Mouse (Mus musculus): ENCODE data around the gene Trub1.

The Trub1 gene

DNA sequence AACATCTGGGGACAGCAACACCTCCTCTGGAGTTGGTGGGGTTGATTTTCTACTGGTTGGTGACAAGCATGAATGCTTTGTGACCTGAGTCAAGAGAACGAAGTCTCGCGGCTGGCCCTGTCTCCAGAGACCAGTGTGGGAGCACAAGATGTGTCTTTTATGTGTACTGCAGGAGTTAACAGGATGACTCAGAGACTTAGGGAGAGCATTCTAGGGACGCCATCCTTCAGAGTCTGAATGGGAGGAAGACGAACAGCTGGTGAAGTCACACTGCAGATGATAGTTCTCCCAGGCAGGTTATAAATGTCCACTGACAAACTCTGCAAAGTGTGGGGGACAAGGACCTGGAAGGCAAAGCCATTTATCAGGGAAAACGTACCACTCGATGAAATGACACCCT is 11.2 kb upstream of the Trub1 start:
- peak; percentile 11 for DNase-seq (ENCODE audit: low spot score)

DNA sequence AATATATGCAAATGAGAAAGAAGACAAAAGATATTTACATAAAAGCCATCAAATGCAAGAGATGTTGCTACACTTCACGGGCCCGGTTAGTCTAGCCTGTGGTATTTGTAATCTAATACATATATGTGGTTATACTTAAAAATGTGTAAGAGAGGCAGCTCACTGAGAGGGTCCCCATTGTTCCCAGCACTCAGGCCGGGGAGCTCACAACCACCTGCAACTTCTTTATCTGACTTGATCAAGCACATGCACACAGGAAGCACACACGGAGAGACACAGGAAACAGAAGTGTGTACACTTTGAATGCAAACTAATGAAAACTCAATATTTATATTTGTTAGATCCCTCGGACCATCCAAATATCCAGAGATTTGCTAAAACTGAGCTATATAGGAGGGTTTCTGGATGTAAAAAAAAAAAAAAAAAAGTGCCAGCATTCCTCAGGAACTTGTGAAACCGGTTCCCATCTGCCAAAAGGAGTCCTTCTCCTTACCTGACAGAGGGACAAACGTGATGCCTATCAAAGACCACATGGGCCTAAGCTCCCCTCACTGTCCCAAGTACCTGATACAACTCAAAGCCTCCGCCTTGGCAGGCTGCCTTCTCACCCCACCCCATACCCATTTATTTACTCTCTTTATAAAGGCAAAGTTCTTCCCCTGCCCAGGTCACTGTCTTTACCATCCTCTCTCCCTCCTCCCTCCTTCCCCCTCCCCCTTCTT is 9.6 kb upstream of the Trub1 start:
- DNase-seq (ENCODE audit: low spot score) = peak; percentile 14

DNA sequence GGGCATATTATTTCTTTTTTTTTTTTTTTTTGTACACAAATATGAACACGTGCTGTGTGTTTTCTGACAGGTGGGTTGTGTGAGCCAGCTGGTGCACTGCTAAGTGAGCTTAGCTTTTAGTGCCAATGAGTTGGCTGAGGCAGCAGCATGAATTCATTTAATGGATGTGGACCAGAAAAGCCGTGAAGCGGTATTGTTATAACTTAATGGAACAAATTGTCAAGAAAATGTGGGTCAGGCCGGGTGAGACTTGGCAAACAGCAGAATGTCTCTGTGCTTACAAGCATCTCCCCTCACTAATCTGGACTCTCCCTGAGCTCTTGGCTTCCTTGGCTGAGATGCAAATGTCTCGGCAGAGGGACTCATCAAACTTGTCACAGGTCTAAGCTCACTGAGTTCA is 7.7 kb upstream of the Trub1 start:
- DNase-seq (ENCODE audit: low spot score) = no peak

DNA sequence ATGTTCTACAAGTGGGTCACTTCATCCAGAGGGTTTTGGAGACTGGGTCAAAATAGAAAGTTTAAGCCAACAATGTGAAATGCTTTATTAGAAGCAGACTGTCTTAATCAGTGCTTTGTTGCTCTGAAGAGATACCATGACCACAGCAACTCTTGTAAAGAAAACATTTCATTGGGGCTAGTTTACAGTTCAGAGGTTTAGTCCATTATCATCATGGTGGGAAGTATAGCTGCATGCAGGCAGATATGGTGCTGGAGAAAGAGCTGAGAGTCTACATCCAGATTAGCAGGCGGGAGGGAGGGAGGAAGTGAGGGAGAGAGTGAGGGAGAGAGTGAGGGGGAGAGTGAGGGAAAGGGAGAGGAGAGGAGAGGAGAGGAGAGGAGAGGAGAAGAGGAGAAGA is 1.9 kb upstream of the Trub1 start:
- no peak for DNase-seq (ENCODE audit: low spot score)

DNA sequence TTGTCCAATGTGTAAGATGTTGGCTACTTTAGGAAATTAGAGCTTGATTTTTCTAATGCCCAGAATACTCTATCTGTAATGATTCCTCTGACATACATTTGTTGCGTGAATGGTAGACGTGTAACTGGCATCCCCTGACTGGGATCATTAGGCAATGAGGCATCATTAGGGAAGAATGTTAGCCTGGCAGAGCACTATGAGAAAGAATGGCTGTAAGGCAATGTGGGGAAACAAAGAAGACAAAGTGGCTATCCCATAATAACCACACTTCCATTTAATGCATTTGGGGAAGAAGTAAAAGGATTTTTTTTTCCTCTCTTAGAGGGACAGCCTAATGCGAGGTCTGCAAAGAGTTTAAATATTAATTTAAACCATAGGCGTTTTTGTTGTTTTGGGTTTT is 950 bp upstream of the Trub1 start:
- DNase-seq (ENCODE audit: low spot score) = no peak

DNA sequence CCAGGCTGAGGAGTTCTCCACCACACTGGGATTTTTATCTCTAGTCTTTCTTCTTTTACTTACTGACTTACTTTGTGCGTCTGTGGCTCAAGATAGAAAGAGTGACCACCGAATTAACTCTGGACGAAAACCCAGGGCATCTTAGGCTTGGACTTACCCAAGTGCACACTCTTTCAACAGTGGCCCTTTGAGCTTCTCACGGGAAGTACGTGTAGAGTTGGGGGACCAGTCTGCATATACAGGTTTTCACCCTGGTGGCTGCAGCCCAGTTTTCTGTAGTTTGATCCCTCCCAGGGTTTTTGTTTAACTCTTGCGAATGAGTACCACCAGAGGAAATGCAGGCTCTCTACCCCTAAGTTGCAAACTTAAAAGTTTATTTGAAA is 497 bp downstream of the Trub1 start:
- no peak for DNase-seq (ENCODE audit: low spot score)

DNA sequence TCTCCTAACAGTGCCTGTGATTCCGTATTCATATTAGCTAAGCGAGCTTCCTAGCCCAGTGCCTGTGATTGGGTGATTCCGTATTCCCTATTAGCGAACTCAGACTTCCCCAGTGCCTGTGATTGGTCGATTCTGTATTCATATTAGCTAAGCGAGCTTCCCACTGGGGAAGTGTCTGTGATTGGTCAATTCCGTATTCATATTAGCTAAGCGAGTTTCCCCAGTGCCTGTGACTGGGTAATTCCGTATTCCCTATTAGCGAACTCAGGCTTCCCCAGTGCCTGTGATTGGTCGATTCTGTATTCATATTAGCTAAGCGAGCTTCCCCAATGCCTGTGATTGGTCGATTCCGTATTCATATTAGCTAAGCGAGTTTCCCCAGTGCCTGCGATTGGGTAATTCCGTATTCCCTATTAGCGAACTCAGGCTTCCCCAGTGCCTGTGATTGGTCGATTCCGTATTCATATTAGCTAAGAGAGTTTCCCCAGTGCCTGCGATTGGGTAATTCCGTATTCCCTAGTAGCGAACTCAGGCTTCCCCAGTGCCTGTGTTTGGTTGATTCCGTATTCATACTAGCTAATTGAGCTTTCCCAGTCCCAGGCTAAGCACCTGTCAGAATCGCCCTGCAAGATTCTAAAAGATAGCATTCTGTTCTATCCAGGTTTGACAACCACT is 2.7 kb downstream of the Trub1 start:
- no peak for DNase-seq (ENCODE audit: low spot score)

DNA sequence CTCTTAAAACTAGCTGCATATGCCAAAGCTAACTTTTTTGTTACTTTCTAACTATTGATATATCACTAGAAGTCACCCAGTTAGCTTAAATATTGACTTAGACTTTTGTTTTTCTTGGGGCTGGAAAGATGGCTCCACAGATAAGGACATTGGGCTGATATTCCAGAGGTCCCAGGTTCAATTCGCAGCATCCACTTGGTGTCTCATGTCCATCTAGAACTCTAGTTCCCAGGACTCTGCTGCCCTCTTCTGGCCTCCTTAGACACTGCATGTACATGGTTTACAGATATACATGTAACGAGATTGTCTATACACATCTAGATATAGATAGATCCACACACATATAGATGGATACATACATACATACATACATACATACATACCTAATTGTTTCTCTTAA is 4.4 kb downstream of the Trub1 start:
- peak; percentile 67 for DNase-seq (ENCODE audit: low spot score)

DNA sequence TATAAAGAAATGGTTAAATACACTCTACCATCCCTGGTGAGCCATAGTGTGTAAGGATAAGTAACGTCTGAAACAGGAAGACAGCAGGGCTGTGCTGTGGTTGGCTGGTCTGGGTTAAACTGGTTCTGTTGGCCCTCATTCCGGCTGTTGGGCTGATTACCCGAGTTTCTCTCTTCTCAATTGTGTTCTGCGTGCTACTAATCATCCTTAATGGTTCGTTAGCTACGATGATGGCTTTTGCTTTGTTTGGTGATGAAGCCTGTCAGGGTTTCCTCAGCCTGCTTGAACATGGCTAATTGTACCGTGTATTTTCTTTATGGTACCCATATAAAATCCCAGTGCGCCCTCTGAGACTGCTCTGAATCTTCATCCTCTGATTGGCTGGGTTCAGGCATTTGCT is 11.0 kb downstream of the Trub1 start:
- DNase-seq (ENCODE audit: low spot score) = no peak

DNA sequence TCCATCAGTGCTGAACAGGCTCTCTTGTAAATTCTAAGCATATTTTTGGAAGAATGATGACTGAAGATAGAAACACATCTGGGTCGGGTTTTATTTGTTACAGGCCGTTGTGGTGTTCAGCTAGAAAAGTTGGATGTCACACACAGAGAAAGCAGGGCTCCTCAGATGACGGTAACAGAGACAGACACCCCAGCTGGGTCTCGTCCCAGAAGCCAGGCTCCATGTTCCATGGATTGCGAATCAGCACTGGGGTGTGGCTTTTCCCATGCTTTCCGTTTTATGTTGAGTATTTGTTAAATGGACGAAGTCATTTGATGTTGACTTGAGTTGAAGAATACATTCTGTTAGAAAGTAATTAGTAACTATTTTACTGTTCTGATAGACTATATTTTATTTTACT is 13.0 kb downstream of the Trub1 start:
- DNase-seq (ENCODE audit: low spot score) = no peak

DNA sequence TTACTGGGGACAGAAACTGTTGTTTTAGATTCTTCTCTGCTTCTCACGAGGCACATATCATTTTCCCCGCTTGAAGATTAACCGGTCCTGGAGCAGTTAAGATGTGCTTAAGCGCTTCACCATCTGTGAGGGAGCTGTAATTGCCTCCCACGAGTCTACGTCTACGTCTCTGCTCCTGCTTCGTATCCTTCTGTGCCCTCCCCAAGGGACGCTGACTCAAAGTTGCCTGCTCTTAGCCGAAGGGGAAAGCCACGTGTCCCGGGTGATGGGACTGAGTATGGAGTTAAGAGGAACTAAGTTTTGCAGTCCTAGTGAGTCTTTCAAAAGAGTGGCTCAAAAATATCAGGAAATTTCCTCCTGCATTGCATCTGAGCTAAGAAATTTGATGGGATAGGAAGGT is 18.3 kb downstream of the Trub1 start:
- no peak for DNase-seq (ENCODE audit: low spot score)

DNA sequence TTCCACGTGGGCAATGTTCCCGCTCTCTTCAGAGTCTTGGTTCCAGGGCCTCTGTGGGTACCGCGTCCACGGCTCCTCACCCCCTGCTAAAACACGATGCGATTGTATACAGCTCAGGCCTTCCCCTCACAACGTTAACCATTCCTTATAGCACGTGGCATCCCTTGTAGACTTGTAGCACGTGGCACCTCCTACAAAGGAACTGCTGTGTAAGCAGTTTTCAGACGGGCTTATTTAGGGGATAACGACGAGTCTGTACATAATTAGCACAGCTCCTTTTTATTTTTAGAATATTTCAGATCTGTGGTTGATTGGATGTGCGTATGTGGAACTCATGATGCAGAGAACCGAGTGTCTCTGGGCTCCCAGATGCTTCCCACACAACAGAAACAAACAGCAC is 19.5 kb downstream of the Trub1 start:
- DNase-seq (ENCODE audit: low spot score) = no peak

DNA sequence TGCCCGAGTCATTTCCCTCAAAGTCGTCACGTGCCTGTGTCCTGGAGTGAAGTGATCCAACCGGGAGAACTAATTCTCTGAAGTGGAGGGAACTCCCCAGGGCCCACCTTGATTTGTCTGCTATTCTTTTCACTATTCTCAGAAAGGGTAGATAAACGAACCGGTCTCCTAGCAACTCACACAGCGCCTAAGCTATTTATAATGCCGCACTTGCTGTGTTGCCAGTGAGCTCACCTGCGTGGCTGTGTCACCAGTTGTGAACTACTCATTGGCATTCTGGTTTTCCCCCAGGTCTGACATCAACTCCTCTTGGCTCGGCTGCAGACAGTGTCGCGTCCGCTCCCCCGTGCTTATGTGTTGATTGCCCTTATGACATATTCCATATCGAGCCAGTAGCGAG is 20.6 kb downstream of the Trub1 start:
- no peak for DNase-seq (ENCODE audit: low spot score)

DNA sequence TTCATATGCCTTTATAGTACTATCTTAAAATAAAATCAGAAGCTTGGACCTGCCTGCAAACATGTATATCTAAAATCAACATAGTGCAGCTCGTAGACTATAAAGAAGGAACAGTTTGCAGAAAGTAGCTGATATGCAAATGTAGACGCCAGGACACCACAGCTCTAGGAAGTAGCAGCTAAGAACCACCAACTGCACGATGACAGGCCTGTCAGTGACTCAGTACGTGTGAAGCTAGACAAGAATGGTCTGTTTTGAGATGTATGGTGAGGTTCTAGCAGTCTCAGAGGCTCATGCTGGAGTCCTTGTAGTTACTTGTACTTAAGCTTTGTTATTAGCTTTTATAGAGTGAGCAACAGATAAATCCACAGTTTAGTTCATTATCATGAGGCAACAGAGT is 22.6 kb downstream of the Trub1 start:
- no peak for DNase-seq (ENCODE audit: low spot score)

DNA sequence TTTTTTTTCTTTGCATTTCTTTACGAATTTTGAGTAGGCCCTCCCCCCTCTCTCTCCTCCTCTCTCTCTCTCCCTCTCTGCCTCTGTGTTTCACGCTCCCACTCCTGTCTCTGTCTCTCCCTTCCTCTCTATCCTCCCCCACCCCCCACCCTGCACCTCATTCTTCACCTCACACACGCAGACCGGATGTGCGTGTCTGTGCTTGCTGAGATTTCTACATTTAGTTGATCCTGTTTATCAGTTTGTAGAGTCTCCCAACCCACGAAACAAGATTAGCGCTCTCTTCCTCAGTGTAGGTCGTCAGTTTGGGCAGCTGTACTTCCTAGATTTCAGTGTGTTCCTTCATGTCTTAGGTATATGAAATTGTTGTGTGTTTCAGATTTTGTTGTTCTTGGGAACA is 24.6 kb downstream of the Trub1 start:
- no peak for DNase-seq (ENCODE audit: low spot score)

DNA sequence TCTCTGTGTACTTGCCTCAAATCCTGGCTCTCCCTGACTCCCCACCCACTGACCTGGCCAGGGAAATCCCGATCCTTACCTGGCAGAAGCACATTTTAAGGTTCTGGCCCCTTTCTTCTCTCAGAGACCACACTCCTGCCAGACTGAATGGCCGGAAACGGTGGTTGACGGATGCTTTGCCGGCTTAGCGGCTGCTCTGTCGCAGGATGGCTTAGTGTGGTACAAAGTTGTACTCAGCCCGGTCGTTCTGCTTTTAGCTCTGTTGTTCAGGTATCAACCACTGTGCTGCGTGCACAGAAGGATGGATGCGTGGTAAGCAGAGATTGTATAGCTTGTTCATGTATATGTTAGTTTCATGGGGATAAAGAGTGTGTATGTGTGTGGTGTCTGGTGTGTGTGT is 25.3 kb downstream of the Trub1 start:
- DNase-seq (ENCODE audit: low spot score) = no peak

DNA sequence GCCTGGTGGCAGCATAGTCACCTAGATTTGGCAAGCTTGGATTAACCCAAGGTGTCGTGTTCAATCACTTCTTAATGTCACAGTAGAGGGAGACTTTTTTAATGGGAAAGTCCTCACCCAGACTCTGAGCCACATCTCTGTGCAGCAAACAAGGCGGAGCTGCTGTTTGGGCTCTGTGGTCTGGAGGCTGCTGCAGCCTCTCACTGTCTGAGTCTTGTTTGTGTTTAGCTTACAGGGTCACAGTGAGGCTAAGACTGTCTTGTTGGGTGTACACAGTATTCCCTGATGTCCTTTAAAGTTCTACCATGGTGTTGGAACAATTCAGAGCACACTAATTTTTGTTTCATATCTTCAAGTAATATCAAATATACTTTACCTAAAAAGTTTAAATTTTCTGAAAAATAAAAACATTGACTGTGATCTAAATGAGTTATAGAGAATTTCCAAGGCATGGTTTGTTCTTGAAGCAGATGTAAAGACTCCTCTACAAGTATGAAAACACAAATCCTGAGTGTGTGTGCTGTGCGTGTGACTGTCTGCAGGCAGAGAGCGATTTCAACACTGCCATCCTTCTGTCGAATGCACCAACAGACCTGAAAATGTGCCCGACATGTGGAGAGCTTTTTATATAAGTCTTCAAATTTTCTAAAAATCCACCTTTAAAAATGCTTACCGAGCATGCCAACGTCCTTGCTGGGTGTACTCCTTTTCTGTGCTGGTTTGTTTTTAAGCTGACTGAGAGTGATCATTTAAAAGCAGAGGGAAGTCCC is 27.4 kb downstream of the Trub1 start:
- no peak for DNase-seq (ENCODE audit: low spot score)

DNA sequence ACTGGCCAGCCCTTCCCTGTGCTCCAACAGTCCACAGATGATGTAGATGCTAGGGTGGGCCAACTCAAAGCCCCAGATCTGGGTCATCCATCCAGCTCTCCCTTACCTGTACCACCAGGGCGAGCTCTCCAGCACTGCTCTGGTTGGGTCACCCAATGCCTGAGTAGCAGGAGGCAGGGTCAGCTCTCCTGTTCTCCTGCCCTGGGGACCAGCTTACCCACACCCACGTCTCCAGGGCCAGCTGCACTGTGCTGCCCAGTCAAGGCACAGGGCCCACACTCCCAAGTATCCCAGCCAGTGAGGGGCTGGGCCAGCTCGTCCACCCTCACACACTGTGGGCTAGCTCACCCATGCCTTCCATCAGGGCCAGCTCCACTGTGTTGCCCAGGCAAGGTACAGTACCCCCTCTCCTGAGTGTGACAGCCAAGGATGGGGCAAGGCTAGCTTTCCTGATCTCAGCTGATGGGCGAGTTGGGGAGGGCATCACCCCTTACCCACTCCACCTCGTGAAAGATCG is 29.1 kb downstream of the Trub1 start:
- no peak for DNase-seq (ENCODE audit: low spot score)

DNA sequence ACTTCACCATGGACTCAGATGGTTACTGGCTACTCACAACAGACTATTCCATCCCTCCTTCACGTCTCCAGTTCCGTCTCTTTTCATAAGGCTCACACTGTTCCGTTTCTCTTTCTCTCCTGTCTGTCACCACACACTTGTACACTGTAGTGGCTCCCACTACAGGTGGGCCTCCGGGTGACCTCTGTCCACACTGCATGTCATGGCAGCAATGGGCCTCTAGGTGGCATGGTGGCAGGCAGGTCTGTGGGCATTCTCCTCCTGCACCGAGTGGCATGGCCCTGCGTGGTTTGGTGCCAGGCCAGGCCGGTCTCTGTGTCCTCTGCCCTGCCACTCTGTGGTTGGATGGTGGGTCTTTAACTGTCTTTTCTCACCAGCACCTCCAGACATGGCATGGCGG is 30.1 kb downstream of the Trub1 start:
- DNase-seq (ENCODE audit: low spot score) = peak; percentile 46

DNA sequence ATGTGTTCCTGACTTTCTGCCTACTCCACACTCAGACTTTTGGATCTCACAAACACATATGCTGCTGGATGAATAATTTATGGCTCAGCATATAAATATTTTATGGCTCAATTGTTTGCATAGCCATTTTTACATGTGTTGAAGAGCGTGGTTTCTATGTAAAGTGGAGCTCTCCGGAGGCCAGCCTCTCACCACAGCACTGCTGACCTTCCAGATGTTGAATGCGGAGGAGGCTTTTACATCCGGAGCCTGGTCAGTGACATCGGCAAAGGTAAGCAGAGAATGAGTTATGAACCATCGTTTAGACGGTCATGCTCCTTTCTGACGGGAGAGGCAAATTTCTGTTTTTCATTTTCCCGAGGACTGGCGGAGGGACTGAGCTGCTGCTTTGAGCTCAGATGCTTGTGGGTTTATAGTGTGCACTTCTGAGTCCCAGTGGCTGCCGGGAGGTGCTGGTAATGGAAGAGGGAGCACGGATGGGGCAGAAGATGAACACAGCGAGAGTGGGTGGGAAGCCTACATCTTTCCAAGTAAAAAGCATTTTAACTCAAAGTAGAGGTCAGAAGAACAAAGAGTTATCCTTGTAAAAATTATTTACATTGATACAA is 34.4 kb downstream of the Trub1 start:
- no peak for DNase-seq (ENCODE audit: low spot score)

DNA sequence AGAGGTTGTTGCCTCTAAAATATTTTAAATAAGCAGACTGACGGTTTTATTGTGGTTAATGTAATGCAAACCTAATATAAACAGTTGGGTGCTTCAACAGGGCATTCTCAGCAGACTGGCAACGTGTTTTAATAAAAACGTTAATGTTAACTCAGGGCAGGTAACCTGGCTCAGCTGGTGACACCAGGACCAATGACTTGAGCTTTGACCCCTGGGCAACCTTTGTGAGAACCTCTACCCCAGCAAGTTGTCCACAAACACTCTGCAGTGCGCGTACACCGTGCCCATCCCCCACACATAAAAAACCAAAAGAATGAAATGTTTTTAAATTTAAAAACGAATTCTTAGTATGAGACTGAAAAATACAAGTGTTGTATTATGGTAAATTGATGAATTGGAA is 36.8 kb downstream of the Trub1 start:
- DNase-seq (ENCODE audit: low spot score) = no peak

DNA sequence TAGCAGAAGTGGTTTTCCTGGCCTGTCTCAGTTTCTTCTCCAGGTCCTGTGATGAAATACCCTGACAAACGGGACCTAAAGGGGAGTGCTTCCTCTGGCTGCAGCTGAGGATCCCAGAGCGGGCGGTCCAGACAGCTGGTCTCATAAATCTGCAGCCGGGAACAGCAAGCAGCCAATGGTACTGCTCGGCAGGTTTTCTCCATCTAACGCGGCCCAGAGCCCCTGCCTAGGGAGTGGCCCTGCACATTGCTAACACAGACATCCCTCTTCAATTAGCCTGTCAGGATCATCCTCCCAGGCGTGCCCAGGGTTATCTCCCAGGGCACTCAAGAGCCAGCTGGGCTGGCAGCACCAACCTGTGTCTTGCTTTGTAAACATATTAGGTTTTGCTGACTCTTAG is 38.3 kb downstream of the Trub1 start:
- peak; percentile 28 for DNase-seq (ENCODE audit: low spot score)

DNA sequence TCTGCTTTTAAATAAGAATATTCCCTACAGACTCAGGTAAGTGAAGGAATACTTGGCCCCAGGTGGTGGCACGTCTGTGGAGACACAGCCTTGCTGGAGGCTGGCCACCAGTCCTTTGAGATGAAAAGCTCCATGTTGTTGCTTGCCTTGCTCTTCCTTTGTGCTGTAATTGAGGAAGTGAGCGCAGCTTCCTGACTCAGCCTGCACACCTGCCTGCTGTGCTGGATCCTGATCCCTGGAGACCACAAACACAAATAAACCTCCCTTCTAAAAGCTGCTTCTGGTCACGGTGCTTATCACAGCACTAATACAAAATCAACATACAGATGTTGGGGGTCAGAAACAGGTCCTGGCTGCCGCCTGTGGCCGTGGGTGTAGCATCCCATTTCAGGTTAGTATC is 41.3 kb downstream of the Trub1 start:
- DNase-seq (ENCODE audit: low spot score) = no peak

All from urinary bladder, postnatal 14 days (tissue).